Mouse (Mus musculus): ENCODE measurements around the gene Rap1gap.

Gene Rap1gap

DNA sequence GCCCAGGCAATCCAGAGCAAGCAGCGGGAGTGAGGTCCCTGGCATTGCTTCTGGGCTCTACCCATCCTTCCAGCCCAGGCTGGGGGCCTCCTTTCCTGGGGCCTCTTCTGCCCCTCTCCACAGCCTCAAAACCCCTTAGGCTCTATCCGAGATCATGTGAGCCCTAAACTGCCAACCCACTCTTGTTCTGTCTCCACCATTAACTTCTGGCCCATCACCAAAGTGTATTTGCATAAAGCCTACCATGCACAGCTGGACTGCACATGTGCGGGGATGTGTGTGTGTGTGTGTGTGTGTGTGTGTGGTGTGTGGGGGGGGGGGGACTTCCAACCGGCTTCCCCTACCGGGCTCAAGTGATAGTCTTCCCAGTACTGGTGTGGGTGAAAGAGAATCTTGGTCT lies 109.5 kb downstream of the Rap1gap start:
- DNase-seq (ENCODE audit: low read depth, low spot score): no peak

DNA sequence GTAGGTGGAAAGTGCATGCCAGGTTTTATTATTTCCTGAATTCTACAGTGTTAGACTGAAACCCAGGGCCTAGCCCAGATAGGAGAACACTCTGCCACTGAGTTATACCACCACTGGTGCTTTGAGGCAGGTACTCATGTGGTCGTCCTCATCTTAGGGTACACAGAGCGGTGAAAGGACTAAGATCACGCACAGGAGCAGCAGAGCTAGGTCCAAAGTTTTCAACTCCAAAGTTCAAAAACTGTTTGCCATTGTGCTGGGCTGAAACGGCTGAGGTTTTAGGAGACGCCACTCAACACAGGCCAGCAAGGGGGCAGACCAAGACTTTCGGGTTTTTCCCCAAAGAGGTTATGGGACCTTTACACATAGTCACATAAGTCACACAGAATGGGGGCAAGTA lies 110.0 kb downstream of the Rap1gap start:
- DNase-seq (ENCODE audit: low read depth, low spot score): no peak

DNA sequence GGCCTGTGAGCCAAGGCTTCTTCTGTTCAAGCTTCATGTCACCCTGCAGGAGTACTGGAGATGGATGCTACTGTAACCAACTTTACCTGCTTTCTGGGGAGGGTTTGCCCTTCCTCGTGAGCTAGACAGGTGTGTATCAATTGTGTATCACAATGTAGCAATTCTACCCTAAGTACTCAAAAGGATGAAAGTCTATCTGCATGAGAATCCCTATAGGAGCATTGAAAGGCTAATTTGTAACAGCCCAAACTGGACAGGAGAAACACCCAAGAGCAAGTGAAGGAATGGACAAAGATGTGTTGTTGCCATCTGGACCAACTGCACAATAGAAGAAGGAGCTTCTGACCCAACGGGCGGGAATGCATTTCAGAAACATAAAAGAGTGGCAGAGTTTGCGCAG lies 113.3 kb downstream of the Rap1gap start:
- DNase-seq (ENCODE audit: low read depth, low spot score): no peak

DNA sequence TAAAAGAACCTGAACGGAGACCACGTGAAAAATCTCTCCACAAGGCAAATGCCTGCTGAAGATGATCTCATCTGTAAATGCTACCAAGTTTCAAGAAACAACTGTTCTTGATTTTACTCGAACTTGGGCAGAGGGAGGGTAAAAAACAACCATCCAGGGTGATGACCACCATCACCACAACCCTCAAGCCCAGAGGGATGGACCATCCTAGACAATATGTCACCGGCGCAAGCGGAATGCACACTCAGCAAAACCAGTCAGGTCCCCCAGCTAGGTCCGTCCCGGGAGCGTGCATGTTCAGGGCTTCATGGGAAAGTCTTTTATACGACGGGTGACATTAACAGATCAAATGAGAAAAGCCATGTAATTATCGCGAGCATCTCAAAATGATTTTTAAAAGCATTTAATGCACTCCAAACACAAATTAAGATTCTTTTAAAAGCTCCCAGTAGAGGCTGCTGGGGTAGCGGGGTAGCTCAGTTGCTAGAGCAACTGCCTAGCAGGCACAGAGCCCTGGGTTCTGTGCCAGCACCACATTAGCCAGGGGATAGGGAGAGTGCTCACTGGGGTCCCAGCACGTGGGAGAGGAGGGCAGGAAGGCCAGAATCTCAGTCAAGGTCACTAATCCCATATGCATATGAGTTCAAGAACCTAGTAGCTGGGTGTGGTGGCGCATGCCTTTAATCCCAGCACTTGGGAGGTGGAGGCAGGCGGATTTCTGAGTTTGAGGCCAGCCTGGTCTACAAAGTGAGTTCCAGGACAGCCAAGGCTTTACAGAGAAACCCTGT lies 114.1 kb downstream of the Rap1gap start:
- DNase-seq (ENCODE audit: low read depth, low spot score): no peak

Data from embryo, embryonic 11.5 days (tissue).